Mouse (Mus musculus): ENCODE data around the gene March8. TPM values are rescaled to one million over a fixed set of nuclear protein-coding genes. Genes with fewer than 3 reads are reported as not detected.

March8 gene
- total and polyA plus RNA-seq, 3 experiments: 22.7 to 24.9 TPM; not detected in 1

- H3K27me3 ChIP-seq (ENCODE audit: control insufficient read depth in 1 of 2, insufficient read depth in 2 of 2, low read length in 2 of 2): no peaks in the 10 kb centered on the region
- no peaks in the 10 kb centered on the region for H3K9me3 ChIP-seq (replicated peaks; ENCODE audit: insufficient read depth, low read length)
- H3K4me1 ChIP-seq (ENCODE audit: control insufficient read depth in 1 of 2, insufficient read depth in 2 of 2, low read length in 2 of 2): peaks cover 0 to 17% of the 10 kb centered on the region in 2 experiments; a peak in 2 of 4 replicates
- no peak for DNase-seq (ENCODE audit: low read depth, low spot score)
- no peaks in the 10 kb centered on the region for H3K79me2 ChIP-seq (ENCODE audit: control insufficient read depth, insufficient read depth, low read length, poor library complexity)
- no peak overlapping the region for H3K9ac ChIP-seq (ENCODE audit: control insufficient read depth, low read depth, low read length, poor library complexity, severe bottlenecking)
- no peak overlapping the region for H3K27ac ChIP-seq (ENCODE audit: control insufficient read depth, low read depth, low read length)
- peaks cover 0 to 6% of the 10 kb centered on the region in 2 experiments; a peak in 2 of 4 replicates for H3K36me3 ChIP-seq (ENCODE audit: control insufficient read depth in 1 of 2, insufficient read depth in 2 of 2, low read length in 2 of 2)
- TF ChIP-seq UBTF (IDR thresholded peaks at IDR 0.05; ENCODE audit: borderline replicate concordance, insufficient read depth, low read depth, low read length) (no peak), ZNF384 (IDR thresholded peaks at IDR 0.05; ENCODE audit: low read depth, low read length) (no peak), SIN3A (IDR thresholded peaks at IDR 0.05; ENCODE audit: low read length) (no peak), MAX (IDR thresholded peaks at IDR 0.05; ENCODE audit: low read length) (no peak), ZMIZ1 (IDR thresholded peaks at IDR 0.05; ENCODE audit: low read depth, low read length) (no peak), MYB (IDR thresholded peaks at IDR 0.05; ENCODE audit: low read depth, low read length) (no peak), MAZ (IDR thresholded peaks at IDR 0.05; ENCODE audit: low read depth, low read length) (no peak), MAFK (IDR thresholded peaks at IDR 0.05; ENCODE audit: borderline replicate concordance, low read depth, low read length) (no peak), TBP (IDR thresholded peaks at IDR 0.05; ENCODE audit: low read depth, low read length) (no peak), TAL1 (IDR thresholded peaks at IDR 0.05; ENCODE audit: low read length) (no peak), POLR2AphosphoS2 (IDR thresholded peaks at IDR 0.05; ENCODE audit: low read length) (no peak), NRF1 (IDR thresholded peaks at IDR 0.05; ENCODE audit: insufficient read depth, low read depth, low read length, poor library complexity, severe bottlenecking) (no peak), HCFC1 (IDR thresholded peaks at IDR 0.05; ENCODE audit: low read depth, low read length) (no peak)
- H3K4me3 ChIP-seq (ENCODE audit: control insufficient read depth in 1 of 2, insufficient read depth in 1 of 2, low read depth in 2 of 2, low read length in 2 of 2): no peak overlapping the region
These were observed 73.9 kb downstream of the March8 start for GRCm38 (mm10) chr6:116411716-116412115.

- Histone ChIP-seq H3K36me3 (ENCODE audit: control insufficient read depth in 1 of 2, insufficient read depth in 2 of 2, low read length in 2 of 2) (peaks cover 0 to 6% of the 10 kb centered on the region in 2 experiments; a peak in 2 of 4 replicates), H3K9ac (ENCODE audit: control insufficient read depth, low read depth, low read length, poor library complexity, severe bottlenecking) (no peak overlapping the region), H3K4me1 (ENCODE audit: control insufficient read depth in 1 of 2, insufficient read depth in 2 of 2, low read length in 2 of 2) (peaks cover 0 to 23% of the 10 kb centered on the region in 2 experiments; a peak in 2 of 4 replicates), H3K27ac (ENCODE audit: control insufficient read depth, low read depth, low read length) (no peak overlapping the region), H3K79me2 (ENCODE audit: control insufficient read depth, insufficient read depth, low read length, poor library complexity) (no peaks in the 10 kb centered on the region), H3K27me3 (ENCODE audit: control insufficient read depth in 1 of 2, insufficient read depth in 2 of 2, low read length in 2 of 2) (no peaks in the 10 kb centered on the region), H3K9me3 (replicated peaks; ENCODE audit: insufficient read depth, low read length) (no peaks in the 10 kb centered on the region), H3K4me3 (ENCODE audit: control insufficient read depth in 1 of 2, insufficient read depth in 1 of 2, low read depth in 2 of 2, low read length in 2 of 2) (no peak overlapping the region)
- TF ChIP-seq ZNF384 (IDR thresholded peaks at IDR 0.05; ENCODE audit: low read depth, low read length) (no peak), MAX (IDR thresholded peaks at IDR 0.05; ENCODE audit: low read length) (no peak)
- DNase-seq (ENCODE audit: low read depth, low spot score): no peak
These were observed 74.9 kb downstream of the March8 start for GRCm38 (mm10) chr6:116412546-116413325.

Measured in MEL (cell line).